Mouse (Mus musculus) testis, adult 2 months (tissue): Measurements from ENCODE around the gene Xylt2.

ENCODE experiments used
- CTCF ChIP-seq: fragments of 200-500 bp; IDR thresholded peaks from 2 replicates; pipeline ENCODE4 v1.5.1; 2012; ENCODE audit warnings: low read depth, mild to moderate bottlenecking, inconsistent platforms, low read length, moderate library complexity; ENCODE audit not compliant: control insufficient read depth, insufficient read depth, insufficient replicate concordance
- POLR2A ChIP-seq: fragments of 200-500 bp; IDR thresholded peaks from 2 replicates; pipeline ENCODE4 v1.6.1; 2012; ENCODE audit warnings: low read depth, mild to moderate bottlenecking, inconsistent platforms, low read length, moderate library complexity; ENCODE audit not compliant: control insufficient read depth

GRCm38 (mm10) chr11:94697140-94697539, 19.8 kb upstream of the Xylt2 start:
- TF ChIP-seq CTCF: no peak
- no peak for TF ChIP-seq POLR2A
